Mouse (Mus musculus): ENCODE measurements around the gene Hoxb2.

Gene Hoxb2

GRCm38 (mm10) chr11:96316696-96317607 lies 33.4 kb upstream of the Hoxb2 start:
- DNase-seq = no peak

GRCm38 (mm10) chr11:96317608-96318367 lies 32.5 kb upstream of the Hoxb2 start, which contains the start of gene Hoxb4:
Gene Hoxb4, plus strand, starts transcription at chr11:96318267.
- DNase-seq = no peak

- DNase-seq = peak; percentile 50 to 60
Observed at GRCm38 (mm10) chr11:96318368-96319070, 31.8 kb upstream of the Hoxb2 start.

- DNase-seq = no peak
Observed at GRCm38 (mm10) chr11:96319071-96319902, 31.0 kb upstream of the Hoxb2 start.

GRCm38 (mm10) chr11:96319910-96320309 lies 30.4 kb upstream of the Hoxb2 start:
- DNase-seq = no peak

GRCm38 (mm10) chr11:96320688-96321087 lies 29.6 kb upstream of the Hoxb2 start:
- DNase-seq = no peak

- DNase-seq = no peak
Observed at GRCm38 (mm10) chr11:96321846-96322245, 28.5 kb upstream of the Hoxb2 start.

- no peak for DNase-seq
Observed at GRCm38 (mm10) chr11:96322738-96323137, 27.6 kb upstream of the Hoxb2 start.

GRCm38 (mm10) chr11:96323154-96323553 lies 27.2 kb upstream of the Hoxb2 start, which contains the start of gene Hoxb3:
Gene Hoxb3, plus strand, starts transcription at chr11:96323326.
- DNase-seq = no peak

- DNase-seq = no peak
Observed at GRCm38 (mm10) chr11:96324125-96324524, 26.2 kb upstream of the Hoxb2 start.

GRCm38 (mm10) chr11:96324965-96325364 lies 25.4 kb upstream of the Hoxb2 start:
- DNase-seq = no peak

- DNase-seq = no peak
Observed at GRCm38 (mm10) chr11:96325747-96326212, 24.5 kb upstream of the Hoxb2 start.

GRCm38 (mm10) chr11:96326705-96327104 lies 23.6 kb upstream of the Hoxb2 start:
- DNase-seq = no peak

GRCm38 (mm10) chr11:96327122-96327521 lies 23.2 kb upstream of the Hoxb2 start:
- DNase-seq = no peak

- DNase-seq = no peak
Observed at GRCm38 (mm10) chr11:96327750-96328149, 22.6 kb upstream of the Hoxb2 start.

GRCm38 (mm10) chr11:96328605-96329004 lies 21.7 kb upstream of the Hoxb2 start:
- DNase-seq = no peak

GRCm38 (mm10) chr11:96332105-96332504 lies 18.2 kb upstream of the Hoxb2 start:
- no peak for DNase-seq

- no peak for DNase-seq
Observed at GRCm38 (mm10) chr11:96332618-96333032, 17.7 kb upstream of the Hoxb2 start.

GRCm38 (mm10) chr11:96333241-96334001 lies 16.9 kb upstream of the Hoxb2 start:
- DNase-seq = no peak

GRCm38 (mm10) chr11:96334002-96334364 lies 16.3 kb upstream of the Hoxb2 start:
- no peak for DNase-seq

GRCm38 (mm10) chr11:96334998-96335397 lies 15.3 kb upstream of the Hoxb2 start:
- DNase-seq = no peak

Measured in thymus, adult 18-20 months (tissue).